Mouse (Mus musculus): ENCODE measurements at regions not wholly inside any gene's neighbourhood (a gene's known extent, or its start where the extent isn't known, plus 50 kb on each side); places are given as distances from the start of the nearest gene placed in this dataset.
"Not testable (repeated sequence)": the region's sequence is repeated elsewhere in the genome, so short reads cannot be mapped to it uniquely, and the experiment has no call there.

DNA sequence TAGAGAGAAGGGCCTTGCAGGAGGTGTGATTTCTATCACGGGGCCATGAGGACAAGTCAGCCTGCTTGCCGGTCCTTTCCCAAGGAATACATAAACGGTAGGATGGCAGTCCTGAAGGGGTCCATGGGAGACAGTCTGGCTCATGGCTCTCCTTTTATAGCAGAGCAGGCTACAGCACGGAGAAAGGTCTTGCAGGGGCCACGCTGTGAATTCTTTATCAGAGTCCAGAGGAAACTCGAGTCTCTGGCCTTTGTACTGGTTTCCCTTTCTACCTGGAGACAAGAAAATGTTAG lies 1984.0 kb downstream of the 4930444P10Rik start:
- in situ Hi-C loops (cut with MboI; ENCODE audit: low pct_unique_long_range_greater_than_20kb in 1 of 2, low sequenced_read_pairs in 2 of 2, unreplicated experiment in 1 of 2) = no loop called here

DNA sequence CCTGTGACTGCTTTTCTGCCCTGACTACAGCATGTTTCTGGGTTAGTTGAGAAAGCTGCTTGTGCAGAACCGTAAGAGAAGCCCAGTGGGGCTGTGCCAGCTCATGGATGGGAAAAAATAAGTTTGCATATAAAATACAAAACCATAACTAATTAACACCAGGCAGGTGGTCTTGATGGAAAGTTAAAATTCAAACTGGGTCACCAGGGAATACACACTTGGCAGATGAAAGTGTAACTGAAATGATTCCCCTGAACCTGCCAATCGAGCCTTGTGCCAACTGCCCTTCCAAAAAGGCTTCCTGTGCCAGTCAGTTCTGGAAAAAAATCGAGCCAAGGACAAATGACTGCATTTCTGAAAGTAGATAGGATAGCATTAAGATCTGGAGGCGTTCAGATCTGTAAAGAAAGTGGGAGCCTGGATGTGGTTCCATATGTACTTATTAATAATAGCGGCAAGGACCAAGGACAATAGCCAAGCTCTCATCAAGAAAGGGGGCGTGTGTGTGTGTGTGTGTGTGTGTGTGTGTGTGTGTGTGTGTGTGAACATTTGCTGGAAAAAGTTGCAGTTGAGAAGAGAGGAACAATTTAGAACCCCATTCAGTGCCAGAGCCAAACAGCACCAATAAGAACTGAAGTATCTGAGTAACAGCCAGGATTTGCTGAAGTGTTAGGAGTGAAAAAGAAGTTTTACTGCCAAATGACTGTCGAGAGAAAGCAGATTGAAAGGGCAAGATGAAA lies 1984.5 kb downstream of the 4930444P10Rik start:
- in situ Hi-C loops (cut with MboI; ENCODE audit: low pct_unique_long_range_greater_than_20kb in 1 of 2, low sequenced_read_pairs in 2 of 2, unreplicated experiment in 1 of 2) = no loop called here

DNA sequence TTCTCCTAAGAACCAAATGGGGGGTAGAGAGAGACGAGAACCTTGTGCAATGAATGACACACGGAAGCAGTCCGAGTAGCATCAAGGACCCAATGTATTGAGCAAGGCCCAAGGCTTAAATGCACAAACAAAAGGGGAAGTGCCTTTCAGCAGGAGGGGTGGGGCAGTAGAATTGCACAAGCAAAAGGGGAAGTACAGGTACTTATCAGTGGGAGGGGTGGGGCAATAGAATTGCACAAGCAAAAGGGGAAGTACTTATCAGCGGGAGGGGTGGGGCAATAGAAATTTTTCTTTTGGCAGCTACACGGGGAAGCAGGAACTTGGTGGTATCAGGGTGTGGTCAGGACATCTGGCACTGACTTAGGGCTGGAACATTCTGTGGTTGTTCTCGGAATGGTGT lies 1987.6 kb downstream of the 4930444P10Rik start:
- in situ Hi-C loops (cut with MboI; ENCODE audit: low pct_unique_long_range_greater_than_20kb in 1 of 2, low sequenced_read_pairs in 2 of 2, unreplicated experiment in 1 of 2) = not testable (repeated sequence)

DNA sequence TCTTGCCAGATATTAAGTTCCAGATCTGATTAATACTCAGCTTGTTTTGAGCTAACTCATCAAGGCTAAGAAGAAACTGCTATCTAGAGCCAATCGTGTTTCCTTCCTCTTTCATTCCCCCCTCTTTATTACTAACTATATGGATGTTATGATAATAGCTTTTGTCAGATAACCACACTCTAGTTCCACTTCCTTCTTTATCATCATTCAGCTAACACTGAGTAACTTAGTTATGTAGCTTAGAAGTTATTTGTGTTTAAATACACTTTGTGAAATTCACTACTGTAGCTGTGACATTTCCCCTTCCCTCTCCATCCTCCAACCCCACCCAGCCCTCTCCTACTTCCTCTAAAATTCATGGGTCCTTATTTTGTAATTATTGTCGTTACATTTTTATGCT lies 1988.6 kb downstream of the 4930444P10Rik start:
- in situ Hi-C loops (cut with MboI; ENCODE audit: low pct_unique_long_range_greater_than_20kb in 1 of 2, low sequenced_read_pairs in 2 of 2, unreplicated experiment in 1 of 2) = no loop called here

DNA sequence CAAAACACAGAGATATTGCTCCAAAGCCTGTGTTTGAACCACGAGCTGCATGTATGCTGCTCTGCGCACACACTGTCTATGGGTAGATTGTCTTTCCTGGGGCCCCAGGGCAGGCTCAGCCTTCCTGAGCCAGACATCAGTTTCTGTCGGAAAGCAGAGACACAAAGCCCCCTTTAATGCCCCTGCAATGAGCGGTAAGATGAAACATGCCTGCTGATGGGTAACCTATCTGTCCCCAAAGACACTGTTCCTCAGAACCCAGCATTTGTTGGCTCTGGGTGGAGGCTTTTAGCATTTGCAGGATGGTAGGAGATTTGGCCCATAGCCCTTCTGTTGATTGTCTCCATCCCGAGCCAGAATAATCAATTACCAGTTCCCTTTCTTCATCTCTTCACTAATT lies 1994.1 kb downstream of the 4930444P10Rik start:
- in situ Hi-C loops (cut with MboI; ENCODE audit: low pct_unique_long_range_greater_than_20kb in 1 of 2, low sequenced_read_pairs in 2 of 2, unreplicated experiment in 1 of 2) = no loop called here

DNA sequence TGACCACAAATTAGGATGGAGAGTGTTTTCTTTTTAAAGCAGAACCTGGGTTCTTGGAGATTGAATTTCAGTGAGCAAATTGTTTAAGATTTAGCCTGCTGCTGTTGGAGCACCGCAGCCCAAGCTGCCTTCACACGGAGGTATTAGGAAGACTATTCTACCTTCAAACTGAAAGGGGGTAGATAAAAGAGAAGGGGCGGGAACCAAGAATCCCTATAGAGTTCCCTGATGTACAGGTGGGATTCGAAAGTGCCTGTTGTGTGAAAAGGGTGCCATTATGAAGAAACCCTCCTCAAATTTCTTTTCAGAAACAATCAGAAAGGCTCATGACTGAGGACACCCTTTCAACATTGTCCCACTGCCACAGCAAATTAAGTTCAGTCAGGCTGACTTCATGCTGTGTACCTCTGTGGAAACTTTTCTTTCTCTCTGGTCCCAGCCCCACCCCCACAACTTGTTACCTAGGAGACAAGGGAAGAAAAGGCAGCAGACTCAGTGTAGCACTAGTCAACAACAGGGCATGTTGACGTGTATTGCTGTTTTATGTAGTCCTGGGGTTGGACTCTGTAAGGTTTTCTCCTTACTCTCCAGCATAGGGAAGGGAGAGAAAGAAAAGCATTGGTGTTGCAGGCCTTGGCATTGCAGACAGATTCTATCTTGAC lies 1995.4 kb downstream of the 4930444P10Rik start:
- in situ Hi-C loops (cut with MboI; ENCODE audit: low pct_unique_long_range_greater_than_20kb in 1 of 2, low sequenced_read_pairs in 2 of 2, unreplicated experiment in 1 of 2) = no loop called here

DNA sequence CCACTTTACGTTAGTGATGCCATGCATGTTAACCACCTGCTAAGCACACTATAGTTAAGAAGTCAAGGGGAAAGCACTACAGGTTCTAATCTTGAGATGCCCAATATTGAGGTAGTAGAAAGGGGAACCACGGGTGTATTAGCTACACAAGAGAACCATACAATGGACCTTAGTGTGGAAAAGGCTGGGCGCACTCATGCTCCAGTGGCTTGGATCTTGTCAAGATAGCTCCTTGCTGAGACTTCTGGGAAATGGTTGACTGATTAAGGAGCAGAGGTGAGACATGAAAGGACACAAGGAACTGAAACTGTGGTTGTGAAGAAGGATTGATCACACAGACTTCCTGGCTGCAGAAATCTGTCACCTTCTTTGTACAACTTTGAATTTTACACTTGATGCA lies 2028.3 kb downstream of the 4930444P10Rik start:
- in situ Hi-C loops (cut with MboI; ENCODE audit: low pct_unique_long_range_greater_than_20kb in 1 of 2, low sequenced_read_pairs in 2 of 2, unreplicated experiment in 1 of 2) = no loop called here

DNA sequence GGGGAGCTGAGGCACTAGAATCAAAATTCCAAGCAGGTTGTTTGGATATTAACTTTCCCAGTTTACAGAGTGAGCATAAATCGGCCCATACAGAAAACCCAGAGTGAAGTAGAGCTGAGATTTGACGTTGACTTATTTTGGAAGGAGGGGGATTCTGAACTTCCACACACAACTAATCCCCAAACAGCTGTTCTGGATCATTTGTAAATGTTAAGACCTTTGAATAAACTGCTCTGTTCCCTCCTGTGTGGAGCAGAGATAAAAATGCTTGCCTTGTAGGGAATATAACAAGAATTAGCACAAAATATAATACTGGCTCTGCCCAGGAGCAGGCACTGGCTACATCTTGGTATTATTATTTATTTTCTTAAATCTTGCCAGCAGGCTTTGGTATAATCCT lies 2057.0 kb downstream of the 4930444P10Rik start:
- in situ Hi-C loops (cut with MboI; ENCODE audit: low pct_unique_long_range_greater_than_20kb in 1 of 2, low sequenced_read_pairs in 2 of 2, unreplicated experiment in 1 of 2) = no loop called here

DNA sequence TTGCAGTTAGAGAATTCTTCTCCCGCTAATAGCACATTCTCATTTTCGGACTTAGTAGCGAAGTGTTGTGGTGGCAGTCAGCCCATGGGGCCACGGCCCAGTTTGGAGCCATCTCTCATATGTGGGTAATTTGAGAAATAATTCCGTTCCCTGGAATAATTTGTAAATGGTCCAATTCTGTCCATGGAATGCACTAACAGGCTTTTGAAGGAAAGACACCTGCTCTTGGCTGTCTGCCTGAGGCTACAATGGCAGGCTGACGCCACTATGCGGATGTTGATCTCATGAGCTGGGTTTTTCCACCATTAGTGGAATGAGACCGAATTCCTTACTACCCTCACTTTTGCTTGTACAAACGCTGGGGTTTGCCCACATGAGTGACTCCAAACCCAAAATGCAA lies 2081.6 kb downstream of the 4930444P10Rik start:
- in situ Hi-C loops (cut with MboI; ENCODE audit: low pct_unique_long_range_greater_than_20kb in 1 of 2, low sequenced_read_pairs in 2 of 2, unreplicated experiment in 1 of 2) = no loop called here

DNA sequence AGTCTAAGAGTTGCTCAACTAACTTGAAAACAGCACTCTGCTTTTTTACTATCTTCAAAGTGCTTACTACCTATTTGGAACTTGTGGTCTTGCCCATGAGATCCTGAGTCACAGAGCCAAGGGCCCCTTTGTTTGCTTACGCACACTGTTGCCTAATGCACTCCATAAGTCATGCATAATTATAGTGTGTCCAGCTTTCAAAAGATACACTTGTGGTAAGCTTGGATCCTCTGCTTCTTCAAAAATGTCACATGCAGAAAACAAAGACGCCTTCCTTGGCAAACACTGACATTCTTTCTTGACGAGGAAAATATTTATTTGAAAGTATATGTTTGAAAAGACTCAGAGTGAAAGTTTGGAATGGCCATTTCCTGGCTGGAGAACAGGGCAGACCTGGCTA lies 2082.3 kb downstream of the 4930444P10Rik start:
- in situ Hi-C loops (cut with MboI; ENCODE audit: low pct_unique_long_range_greater_than_20kb in 1 of 2, low sequenced_read_pairs in 2 of 2, unreplicated experiment in 1 of 2) = no loop called here

DNA sequence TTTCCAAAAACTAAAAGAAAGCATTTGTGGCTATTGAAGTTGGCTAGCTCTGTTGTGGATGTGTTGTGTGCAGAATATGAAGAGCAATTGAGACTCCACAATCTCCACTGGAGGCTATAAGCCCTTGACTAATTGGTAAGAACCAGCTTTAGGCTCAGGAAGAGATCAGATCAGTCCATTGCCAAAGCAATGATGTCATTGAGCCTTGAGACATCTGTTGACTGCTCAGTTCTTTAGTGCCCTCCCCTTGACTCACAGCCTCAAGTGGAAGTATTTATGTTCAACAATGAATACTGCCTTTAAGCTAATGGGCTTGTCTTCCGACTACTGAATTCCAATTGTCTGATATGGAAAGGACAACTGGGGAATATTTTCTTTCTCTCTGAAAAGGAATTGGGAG lies 2090.6 kb downstream of the 4930444P10Rik start:
- in situ Hi-C loops (cut with MboI; ENCODE audit: low pct_unique_long_range_greater_than_20kb in 1 of 2, low sequenced_read_pairs in 2 of 2, unreplicated experiment in 1 of 2) = no loop called here

DNA sequence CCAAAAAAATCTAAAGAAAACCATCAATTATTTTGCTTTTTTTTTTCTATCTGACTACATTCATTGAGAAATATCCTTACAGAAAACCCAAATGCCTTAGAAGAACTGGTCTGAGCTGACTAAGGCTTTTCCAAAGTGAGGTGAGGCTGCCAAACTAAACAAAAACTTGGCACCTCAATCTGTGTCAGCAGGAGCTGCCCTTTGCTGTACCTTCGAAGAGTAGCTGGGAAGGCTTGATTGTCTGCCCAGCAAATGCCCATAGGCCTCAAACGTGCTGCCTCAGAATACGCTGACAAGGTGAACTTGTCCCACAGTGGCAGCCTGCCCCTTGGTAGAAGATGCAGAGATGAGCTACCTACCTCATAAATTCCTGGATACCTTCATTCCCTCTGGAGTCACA lies 2091.7 kb downstream of the 4930444P10Rik start:
- in situ Hi-C loops (cut with MboI; ENCODE audit: low pct_unique_long_range_greater_than_20kb in 1 of 2, low sequenced_read_pairs in 2 of 2, unreplicated experiment in 1 of 2) = no loop called here

DNA sequence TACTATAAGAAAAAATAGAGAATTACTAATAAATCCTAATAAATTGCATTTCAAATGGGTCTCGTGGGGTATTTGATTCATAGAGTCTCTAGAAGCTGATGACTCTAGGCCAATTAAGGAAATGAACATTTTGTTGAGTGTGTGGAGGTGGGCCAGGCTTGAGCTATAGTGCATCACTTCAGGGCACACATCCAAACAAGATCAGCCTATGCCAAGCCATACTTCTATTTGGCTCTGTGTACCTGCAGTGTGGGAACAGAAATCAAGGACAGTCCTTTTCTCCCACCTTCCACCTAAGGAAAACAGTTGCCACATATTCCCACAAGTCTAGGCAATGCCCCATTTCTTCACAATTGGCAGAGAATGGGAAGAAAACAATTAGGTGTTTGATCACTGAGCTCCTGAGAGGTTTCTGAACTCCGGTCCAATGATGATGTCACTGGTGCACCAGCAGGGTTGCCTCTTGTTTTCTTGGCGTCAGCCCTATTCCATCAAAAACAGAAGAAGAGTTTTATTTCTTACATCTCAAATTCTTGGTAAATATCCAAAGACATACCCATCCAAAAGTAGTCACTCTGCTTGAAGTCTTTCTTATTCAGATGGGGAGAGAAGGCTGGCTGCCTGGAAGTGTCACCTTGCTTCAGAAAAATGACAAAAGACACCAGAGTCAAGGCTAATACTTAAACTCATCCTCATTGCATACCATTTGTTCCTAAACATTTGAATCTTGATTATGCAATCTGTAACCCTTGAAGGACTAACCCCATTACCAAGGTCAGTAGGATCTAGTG lies 2092.3 kb downstream of the 4930444P10Rik start:
- in situ Hi-C loops (cut with MboI; ENCODE audit: low pct_unique_long_range_greater_than_20kb in 1 of 2, low sequenced_read_pairs in 2 of 2, unreplicated experiment in 1 of 2) = no loop called here

DNA sequence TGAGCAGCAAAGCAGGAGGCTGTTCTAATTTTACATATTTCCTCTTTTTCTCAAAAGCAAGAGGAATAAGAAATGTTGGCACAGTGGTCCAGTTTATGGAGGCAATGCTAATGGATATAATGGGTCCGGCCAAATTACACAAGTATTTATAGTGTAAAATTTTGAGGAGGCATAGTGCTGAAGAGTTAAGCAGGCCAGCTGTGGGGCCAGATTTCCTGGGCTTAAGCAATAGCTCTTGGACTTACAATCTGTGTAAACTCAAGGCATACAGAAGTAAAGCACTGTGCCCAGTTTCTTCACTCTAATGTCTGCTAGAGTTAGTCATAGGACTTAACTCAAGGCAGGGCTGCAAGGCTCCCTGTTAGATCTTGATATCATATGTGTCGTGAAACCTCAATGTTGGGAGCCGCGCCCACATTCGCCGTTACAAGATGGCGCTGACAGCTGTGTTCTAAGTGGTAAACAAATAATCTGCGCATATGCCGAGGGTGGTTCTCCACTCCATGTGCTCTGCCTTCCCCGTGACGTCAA lies 2094.9 kb downstream of the 4930444P10Rik start:
- in situ Hi-C loops (cut with MboI; ENCODE audit: low pct_unique_long_range_greater_than_20kb in 1 of 2, low sequenced_read_pairs in 2 of 2, unreplicated experiment in 1 of 2) = no loop called here

DNA sequence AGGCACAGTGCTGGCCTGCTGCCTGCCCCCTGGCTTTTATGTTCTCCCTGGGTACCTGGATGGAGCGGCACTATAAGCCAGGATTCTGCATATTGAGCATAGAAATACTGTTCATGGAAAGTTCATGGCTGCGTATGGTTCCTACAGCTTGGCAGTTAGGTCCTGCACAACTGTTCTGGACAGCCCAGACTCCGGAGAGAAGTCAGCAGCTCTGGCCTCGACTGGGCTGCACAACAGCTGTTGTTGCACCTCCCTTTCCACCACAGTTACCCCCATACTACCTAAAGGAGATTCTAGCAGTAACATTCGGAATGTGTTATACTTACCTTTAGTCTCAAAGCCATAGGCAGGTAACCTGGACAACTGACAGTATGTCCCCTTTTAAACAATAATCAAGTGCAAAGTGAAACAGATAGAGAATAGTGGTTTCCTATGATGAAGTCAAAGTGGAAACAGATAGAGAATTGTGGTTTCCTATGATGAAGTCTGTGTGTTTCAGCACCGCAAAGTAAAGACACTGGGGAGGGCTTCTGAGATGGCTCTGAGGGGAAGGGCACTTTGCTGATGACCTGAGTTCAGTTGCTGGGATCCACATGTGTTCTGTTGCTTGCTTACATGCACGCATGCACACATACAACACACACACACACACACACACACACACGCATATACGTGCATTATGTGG lies 2099.2 kb downstream of the 4930444P10Rik start:
- in situ Hi-C loops (cut with MboI; ENCODE audit: low pct_unique_long_range_greater_than_20kb in 1 of 2, low sequenced_read_pairs in 2 of 2, unreplicated experiment in 1 of 2) = no loop called here

DNA sequence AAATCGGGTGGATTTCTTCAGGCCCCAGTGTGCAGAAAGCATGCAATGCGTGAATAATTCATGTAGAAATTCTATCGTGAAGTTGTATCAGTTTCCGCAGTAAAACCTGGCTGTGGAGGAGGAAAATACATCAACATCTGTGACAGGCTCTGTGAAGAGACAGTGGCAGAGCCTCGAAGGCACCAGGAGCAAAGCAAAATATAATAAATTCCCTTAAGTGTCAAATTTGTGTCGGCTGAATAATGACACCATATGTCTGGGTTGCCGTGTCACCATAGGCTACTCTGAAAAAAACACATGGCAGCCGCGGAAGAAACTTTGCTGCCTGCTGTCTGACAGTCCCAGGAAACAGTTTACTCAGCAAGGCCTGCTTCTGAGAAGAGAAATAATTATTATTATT lies 2100.1 kb downstream of the 4930444P10Rik start:
- in situ Hi-C loops (cut with MboI; ENCODE audit: low pct_unique_long_range_greater_than_20kb in 1 of 2, low sequenced_read_pairs in 2 of 2, unreplicated experiment in 1 of 2) = no loop called here

DNA sequence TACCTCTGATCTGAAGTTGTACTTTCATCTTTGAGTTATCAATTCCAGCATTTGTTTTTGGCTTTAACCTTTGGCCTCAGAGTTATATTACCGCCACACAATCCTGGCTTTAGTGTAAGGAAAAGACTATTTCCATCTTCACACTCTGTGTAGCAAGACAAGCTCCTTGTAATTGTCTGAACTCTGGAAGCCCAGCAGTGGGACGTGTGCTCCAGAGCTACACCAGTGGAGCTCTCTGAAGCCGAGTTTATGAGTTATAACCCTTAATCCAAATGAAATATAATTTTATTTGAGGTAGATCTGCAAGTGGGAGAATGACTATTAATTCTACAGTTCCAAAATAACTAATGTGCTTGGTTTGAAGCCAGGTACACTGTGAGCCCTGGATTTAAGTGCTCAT lies 2103.8 kb downstream of the 4930444P10Rik start:
- in situ Hi-C loops (cut with MboI; ENCODE audit: low pct_unique_long_range_greater_than_20kb in 1 of 2, low sequenced_read_pairs in 2 of 2, unreplicated experiment in 1 of 2) = no loop called here

DNA sequence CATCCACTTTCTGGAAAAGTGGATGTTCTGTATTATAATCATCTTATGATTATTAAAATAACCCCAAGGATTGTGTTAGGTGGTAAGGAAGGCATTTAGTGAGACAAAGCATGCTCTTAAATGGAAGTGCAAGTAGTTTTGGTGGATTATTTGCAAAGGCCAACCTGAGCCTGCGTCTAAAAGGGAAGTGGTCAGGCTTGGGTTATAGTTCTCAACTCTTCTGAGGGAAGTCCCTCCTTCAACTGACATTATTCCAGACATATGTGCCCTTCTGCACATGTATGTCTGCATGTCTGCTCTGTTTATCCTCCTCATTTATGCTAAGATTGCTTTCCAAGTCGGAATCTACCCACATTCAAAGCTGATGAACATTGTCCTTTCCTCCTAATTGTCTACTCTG lies 2108.3 kb downstream of the 4930444P10Rik start:
- in situ Hi-C loops (cut with MboI; ENCODE audit: low pct_unique_long_range_greater_than_20kb in 1 of 2, low sequenced_read_pairs in 2 of 2, unreplicated experiment in 1 of 2) = no loop called here

DNA sequence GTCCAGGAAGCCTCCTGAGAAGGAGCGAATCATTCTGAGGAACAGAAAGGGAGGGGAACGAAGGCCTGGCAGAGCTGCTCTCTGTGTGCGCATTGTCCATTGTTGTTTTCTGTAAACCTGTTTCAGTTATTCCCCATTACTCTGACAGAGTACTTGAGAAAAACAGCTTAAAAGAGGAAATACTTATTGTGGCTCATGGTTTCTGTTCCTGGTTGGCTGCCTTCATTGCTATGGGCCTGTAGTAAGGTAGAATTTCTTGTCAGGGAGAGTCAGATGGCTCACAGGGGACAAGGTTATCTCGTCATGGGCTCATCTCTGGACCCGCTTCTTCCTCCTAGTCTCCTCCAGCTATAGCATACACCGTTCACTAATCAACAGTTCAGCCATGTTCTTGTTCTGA lies 2112.9 kb downstream of the 4930444P10Rik start:
- in situ Hi-C loops (cut with MboI; ENCODE audit: low pct_unique_long_range_greater_than_20kb in 1 of 2, low sequenced_read_pairs in 2 of 2, unreplicated experiment in 1 of 2) = no loop called here
